Mouse (Mus musculus) testis, postnatal 10 days (tissue): Measurements from ENCODE around the gene Aldob.

Experiments
- DNase-seq: peaks from one replicate; pipeline ENCODE4 v3.0.0; 2021; ENCODE audit warnings: low spot score

Gene Aldob

DNA sequence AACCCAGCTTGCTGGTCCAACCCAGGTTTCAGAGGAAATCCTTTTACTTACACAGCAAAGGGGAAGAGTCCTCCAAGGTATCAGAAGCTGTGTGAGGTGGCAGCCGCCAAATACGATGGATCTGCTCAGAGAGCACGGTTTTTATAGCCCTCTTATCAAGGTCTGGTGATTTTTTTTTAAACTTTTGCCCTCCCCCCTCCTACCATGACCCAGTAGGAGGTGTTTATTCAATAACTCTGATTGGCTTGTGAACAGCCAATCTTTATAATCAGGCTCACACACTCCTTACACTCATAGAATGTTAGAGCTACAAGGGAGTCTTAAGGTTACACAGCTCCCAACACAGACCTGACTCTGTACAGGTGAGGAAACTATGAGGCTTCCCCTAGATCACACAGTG is at the start of gene Aldob:
TSS of gene Aldob (minus strand) at position 164 of the 400 bp plus-strand sequence.
- no peak for DNase-seq

DNA sequence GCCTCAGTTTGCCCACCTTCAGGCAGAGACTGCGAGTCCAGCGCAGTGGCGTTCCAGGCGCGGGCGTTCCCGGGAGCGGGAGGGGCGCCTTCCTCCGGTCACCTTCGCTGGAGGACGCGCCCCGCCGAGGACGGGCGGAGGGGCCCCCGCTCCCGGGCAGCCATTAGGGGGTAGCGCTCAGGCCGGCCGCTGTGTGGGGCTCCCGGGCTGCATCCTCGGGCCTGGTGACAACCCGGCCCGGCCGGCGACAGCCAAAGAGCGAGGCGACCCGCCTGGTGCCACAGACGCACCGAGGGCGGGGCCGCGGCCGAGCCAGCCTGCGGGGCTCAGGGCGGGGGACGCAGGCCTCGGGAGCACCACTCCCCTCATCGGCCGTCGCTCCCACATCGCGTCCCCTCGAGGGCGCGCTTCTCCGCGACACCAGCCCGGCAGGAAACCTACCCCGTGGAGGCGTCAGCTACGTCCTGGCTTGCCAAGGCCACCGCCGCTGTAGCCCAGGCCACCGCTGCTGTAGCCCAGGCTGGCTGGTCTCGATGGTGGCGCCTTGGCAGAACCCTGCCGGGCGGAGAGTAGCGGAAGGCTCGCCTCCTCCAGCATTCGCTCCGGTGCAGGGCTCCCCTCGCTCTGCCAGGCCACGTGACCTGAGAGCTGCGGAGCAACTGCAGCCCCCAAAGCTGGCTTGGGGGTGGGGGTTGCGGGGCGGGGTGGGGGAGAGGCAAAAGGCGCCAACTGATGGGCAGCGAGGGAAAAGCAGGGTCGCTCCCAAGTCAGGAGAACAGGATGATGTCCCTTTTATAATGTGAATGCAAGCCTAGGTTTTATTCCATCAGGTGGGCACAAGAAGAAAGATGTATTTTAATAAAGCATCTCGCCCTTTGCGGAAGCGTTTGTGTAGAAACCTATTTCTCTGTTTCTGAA is 48.1 kb upstream of the Aldob start, which contains the start of gene Tmem246:
TSS of gene Tmem246 (minus strand) at position 694 of the 918 bp plus-strand sequence.
- peak; percentile 80 for DNase-seq

DNA sequence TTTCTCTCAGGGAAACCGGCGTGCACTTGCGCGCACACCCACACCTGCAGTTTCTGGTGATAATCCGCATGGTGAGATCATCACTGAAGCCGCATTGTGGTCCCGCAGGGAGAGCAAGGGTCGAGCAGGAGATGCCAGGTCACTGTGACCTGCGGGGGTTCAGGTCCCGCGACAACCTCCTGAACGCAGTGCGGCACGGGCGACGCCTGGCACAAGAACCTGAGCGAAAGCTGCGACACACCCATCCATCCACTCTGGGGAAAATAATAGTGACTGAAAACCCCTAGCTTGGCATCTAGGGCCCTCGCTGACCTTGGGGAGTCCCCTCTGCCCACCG is 47.5 kb upstream of the Aldob start:
- DNase-seq, result no peak

DNA sequence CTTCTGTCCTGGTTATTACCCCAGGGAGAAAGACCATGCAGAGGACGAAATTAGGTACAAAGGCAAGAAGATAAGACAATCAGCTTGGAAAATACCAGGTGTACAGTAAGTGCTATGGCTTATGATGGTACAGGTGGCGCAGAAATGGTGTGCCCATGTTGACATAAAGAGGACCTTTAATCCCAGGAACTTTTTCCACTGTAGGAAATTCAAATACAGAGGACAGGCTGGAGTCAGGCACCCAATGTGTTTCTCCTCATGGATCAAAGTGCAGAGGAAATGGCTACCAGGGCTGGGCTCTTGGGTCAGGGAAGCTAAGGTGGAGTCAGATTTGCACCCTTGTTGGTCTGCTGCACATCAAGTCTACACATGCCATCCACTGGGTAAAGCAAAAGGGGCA is 40.8 kb upstream of the Aldob start:
- no peak for DNase-seq

DNA sequence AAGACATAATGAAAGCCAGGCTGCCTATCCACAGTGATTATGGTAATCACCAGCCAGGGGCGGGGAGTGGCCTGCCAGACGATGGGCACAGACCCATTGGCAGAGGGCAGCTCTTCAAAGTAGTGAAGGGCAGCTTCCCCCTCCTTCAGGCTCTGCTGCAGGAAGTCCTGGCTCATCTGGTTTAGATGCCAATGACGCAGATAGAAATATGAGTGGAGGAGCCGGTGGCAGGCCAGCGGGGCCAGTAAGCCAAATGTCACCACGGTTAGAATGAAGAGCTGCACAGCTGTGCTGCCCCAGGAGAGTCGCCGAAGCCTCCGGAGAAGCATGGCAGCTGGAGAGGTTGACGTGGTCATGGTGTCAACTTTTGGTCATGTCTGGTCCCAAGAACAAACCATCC is 37.5 kb upstream of the Aldob start:
- no peak for DNase-seq

DNA sequence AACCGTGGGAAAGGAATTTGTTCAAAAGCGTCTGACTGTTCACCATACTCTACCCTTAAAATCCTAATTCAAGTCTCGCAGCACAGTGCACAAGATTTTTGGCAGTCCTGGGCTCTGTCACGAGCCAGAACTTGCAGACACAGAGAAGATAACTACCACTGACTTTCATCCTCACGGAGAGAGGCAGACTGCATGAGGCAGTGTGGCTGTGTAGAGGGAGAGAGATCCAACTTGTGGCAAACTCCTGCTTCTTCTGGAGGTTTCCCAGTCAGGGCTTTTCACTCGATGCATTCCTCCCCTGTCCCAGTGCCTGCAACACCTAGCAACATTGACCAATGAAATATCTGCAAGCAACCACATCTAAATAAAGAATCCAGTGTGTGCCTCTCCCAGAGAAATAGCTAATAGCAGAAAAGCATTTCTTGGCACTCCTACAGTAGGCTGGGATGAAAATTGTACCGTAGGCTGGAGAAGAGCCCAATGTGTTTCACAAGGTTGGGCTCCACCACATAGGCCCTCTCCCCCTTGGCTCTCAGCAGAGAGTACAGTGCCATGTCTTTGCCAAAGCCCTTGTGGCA is 36.3 kb upstream of the Aldob start:
- DNase-seq, result no peak

DNA sequence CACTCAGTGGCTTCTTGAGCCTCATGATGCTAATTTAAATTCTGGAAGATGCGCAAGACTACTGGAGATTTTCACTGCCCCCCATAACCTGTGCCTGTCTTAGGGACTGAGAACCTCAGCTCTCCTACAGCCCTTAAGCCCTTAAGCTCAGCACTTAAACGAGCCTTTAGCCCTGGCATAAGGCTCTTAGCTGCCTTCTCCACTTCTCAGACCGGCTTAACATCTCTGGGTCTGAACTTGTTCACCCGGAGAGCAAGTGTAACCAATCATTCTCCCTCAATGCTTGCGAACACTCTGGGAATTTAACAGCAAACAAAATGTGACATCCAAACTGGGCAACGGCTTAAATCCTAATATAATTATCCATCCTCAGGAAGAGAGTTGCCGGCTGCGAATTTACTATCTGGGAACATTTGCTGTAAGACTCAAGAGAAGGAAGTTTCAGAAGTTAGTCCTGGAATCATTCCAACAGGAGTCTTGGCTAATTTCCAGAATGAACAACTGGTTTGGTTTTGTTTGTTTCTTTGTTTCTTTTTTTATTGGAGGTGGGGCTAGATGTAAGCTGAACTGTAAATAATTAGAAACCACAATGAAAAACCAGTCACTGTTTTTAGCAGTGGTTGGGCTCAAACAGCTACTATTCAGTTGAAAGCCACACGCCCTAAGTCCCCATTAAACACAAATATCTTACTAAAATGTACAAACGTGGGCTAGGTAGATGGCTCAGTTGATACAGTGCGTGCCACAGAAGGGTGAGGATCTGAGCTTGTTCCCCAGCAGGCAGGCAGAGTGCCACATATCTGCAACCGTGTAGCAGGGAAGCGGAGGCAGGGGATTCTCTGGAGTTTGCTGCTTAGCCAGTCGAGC is 34.9 kb upstream of the Aldob start:
- no peak for DNase-seq

DNA sequence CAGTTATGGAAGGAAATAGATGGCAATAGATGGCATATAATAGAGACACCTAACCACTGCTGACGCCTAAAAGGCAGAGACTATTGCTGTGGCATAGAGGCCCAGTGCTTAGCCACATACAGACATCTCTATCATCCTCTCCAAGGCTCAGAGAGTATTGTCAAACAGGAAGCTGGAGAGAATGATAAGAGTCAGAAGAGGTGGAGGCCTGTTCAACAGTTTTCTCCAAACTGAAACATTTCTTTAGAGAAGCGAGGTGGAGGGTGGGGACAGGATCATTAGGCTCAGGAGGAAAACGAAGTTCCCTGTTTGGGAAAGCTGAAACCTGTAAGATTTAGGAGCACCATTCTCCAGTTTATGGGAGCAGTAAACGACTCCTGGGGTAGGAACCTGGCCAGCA is 31.9 kb upstream of the Aldob start:
- no peak for DNase-seq

DNA sequence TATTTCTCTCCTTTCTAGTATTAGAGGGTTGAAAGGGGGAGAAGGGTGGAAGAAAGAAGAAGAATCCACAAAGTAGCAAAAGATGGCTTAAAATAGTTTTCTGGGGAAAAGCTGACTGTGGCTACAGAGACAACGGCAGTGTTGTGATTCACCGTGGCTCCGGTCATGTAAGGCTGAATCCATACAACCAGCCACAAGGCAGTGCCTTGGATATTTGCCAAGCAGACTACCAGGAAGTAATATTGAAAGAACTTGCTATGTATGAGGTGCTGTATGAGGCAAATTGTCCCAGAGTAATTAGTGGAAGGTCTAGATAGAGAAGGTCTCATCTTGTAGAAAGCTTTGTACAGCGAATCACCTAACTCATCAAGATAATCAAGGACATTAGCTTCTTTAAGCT is 22.8 kb upstream of the Aldob start:
- DNase-seq, result no peak

DNA sequence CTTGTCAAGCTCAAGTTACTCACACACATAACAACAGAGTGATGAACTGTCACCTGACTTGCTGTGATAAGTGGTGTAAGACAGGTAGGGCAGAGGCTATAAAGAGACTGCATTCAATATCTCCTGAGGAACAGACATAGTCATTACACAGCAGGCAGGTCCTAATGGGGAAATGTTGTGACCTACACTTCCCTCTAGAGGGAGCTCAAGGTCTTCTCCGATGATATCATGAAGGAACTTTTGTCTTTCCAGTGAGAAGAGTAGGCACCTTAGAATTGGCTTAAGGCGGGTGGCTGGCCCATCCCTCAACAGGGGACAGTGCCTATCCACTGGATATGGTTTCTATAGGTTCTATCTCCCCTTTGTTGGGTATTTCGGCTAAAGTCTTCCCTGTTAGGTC is 18.3 kb upstream of the Aldob start:
- DNase-seq, result peak; percentile 51

DNA sequence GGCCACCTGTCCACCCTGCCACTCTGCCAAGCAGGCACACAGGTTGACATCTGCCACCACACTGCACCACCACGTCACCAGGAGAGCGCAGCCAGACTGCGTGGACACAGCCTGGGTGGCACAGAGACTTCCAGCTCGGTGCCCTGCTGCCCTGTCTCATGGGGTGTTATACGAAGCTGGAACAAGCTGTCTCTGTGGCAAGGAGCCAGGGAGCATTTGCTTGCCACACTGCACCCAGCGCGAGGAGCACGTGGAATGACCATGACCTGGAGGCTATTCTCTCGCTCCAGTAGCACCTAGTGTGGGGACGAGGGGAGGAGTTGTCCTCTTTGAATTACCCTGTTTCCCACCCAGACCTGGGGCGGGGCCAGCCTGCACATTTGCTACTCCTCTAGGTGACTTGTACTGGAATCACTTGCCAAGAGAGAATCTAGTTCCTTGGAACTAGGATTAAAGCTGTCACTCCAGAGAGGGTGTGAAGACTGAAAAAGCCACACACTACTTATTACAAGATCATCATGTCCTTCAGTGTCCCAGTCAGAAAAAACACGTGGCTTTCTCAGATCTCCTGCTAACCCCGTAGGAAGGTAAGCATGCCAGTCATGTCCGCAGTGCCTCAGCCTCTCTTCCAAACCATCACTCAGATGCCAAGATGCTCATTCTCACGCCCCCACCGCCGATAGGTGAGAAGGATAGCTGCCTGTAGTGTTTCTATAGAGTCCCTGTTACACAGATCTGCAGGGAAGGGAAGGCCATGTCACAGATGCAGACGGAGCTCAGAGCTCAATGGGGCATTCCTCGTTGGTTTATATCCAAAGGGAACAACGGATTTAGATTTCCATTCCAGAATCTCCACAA is 10.8 kb upstream of the Aldob start:
- DNase-seq, result peak; percentile 56

DNA sequence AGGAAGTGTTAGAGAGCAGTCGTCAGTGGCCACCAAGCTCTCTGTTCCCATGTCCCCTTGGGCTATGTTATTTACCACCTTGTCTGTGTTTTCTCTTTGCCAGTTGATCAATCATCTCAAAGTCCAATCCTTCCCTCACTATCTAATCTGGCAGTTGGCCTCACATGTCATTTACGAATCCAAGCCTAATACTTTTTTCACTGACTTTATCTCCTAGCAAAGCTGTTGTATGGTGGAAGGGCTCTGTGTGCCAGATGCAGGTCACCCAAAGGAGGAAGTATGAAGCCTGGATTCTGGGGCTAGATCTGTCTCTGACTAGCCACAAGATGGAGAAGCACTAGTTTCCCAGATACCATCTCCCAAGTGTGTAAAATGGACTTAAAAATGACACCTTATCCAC is 8.8 kb upstream of the Aldob start:
- no peak for DNase-seq

DNA sequence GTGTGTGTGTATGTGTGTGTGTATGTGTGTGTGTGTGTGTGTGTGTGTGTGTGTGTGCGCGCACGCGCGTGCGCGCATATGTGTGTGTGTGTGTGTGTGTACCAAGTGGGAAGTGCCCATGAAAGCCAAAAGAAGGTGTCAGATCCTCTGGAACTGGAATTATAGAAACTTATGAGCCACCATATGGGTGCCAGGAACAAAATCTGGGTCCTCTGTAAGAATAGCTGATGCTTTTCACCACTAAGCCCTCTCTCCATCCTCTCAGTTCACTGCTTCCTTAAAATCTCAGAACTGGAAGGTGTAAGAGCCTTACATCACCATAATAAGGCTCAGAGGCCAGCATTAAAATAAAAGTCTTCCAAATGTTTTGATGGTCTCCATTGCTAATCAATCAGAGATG is 8.0 kb upstream of the Aldob start:
- no peak for DNase-seq

DNA sequence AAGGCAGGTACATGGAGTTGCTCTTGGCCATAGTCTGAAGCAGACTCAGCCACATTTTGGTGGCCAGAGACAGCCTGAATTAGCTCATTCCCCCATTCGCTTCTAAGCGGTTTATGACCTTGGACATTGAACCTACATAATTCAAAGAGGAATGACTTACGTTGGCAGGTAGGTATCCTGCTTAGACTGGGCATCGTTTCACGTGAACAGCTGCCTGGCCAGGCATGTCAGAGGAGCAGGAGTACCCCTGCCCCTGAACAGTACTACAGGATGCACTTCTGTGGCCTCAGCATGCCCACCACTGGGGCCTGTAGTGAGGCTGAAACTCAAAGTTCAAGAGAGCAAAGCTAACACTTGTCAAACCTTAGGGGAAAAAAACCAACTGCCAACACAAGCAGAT is 4.0 kb upstream of the Aldob start:
- DNase-seq, result no peak

DNA sequence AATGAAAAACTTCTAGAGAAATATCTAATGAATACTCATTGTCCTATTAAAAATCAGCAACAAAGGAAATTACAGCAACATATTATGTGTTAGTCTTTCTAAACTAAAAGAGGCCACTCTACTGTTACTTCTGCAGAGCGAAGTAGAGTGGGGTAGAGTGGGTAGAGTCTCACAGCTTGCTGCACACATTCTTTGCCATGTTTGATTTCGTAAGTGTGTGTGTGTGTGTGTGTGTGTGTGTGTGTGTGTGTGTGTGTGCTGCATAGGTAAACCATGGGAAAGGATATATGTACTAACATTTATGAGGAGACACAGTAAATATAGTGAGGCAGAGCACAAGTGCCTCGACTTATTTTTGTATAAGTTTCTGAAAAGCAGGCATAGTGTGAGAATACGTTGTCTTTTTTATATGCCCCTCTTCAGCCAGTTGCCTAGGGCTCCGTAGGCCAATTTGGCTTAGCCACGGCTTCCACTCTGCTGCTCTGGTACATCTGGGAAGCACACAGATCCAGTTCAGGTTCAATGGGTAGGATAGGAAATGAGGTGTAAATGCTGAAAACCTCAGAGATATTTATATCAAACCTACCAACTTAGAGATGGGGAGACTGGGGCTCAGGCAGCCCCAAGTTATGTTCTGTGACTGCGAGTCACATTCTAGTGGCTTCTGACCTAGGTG is 1.7 kb downstream of the Aldob start:
- DNase-seq, result no peak

DNA sequence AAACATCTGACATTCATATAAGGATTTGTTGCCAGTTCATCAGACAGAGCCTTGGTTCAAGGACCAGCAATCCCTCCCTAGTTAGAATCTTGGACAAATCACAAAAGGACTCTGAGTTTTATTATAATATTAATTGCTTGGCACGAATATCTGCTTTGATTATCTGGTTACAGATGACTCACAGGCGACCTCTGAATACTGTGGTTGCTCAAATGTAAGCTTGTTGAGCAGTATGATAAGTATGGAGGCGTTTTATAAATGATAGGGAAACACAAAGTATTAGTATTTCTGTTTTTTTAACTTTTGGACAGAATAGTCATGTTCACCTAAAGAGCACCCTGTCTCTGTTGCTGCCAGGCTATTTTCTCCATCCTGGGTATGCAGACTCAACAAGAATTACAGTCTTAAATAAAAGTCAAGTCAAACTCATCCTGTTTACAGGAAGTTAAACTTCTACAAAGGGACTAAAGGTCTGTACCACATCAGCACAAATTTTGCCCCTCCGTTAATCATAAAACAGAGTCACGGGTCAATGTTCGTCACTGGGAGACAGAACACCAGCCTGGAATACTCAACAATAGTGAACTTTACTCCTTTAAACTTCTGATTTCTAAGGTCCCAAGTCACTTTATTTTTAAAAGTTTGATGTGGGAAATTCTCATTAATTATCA is 2.3 kb downstream of the Aldob start:
- DNase-seq, result no peak

DNA sequence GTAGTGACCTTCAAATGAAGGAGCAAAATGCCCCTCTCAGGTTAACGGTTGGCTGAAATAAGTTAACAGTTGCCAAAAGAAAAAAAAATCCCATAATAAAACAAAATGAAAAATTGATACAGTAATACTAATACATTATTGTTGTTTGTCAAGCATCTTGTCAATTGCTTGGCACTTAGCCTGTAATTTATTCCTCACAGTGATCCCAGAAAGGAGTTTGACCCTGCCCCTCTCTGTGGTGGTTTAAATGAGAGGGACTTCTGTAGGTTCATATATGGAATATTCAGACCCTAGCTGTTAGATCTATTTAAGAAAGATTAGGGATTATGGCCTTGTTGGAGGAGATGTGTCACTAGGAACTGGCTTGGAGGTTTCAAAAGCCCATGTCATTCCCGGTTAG is 3.3 kb downstream of the Aldob start:
- DNase-seq, result no peak

DNA sequence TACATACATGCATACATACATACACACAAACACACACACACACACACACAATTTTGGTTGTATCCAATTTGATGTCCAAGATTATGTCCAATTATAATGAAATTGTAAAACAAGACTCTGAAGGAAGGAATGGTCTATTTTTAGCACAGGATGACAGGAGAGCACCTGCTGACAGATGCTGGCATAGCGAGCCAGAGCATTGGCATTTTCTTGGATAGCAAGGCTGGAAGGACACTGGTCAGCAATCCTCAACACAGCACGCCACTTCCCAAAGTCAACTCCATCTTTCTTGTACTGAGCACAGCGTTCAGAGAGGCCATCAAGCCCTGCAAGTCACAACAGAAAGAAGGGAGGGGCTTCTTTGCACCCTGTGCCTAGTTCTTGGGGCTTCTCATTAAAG is 8.4 kb downstream of the Aldob start:
- no peak for DNase-seq

DNA sequence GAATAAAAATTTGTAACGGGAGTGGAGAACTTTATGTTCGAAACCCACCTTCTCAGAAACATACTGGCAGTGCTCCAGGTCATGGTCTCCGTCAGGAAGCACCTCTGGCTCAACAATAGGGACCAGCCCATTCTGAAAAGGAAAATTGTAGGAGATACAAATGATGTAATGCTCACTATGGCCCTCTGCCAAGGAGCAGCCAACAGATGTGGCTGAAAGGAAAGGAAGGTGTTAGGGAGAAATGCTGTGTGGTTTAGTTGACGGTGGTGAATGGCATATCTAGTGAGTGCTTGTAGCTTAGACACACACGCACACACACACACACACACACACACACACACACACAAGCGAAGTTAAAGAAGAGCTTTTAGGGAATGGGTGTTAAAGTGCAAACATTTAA is 9.7 kb downstream of the Aldob start:
- no peak for DNase-seq

DNA sequence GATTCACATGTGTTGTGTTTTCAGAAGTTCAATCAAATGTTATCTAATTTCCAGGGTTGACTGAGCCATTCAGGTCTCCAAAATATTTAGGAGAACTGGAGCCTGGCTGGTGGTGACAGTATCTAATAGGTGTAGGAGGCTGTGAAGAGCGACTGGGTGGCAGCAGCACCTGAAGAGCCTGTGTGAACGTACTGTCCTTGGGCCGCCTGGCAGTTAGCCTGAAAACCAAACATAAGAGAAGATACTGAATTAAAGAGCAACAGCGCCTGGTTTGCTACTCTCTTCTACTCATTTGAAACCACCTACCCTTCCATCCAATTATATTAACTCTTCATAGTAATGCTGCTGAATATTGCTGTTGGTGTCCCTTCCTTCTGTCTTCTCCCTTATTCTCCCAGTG is 12.7 kb downstream of the Aldob start:
- DNase-seq, result no peak
